Mouse (Mus musculus) hindbrain, embryonic 11.5 days (tissue): Measurements from ENCODE around the gene Psmc5. TPM values are rescaled to one million over a fixed set of nuclear protein-coding genes. Genes with fewer than 3 reads are reported as not detected.
"Not testable (repeated sequence)": the region's sequence is repeated elsewhere in the genome, so short reads cannot be mapped to it uniquely, and the experiment has no call there.

ENCODE experiments used
- ATAC-seq: fragments of 200-750 bp; cut with Nextera tagmentation; 2 replicates; pipeline ENCODE4 v1.8.0; 2017; ENCODE audit warnings: mild to moderate bottlenecking, moderate TSS enrichment, moderate library complexity; ENCODE audit not compliant: low FRiP score
- DNase-seq: peaks from one replicate; pipeline ENCODE4 v3.0.0-alpha.2; 2015; ENCODE audit warnings: low spot score
- H3K27ac ChIP-seq: fragments of 300-500 bp; sonication (generic); 2 replicates; pipeline ENCODE4 v1.5.1; 2014; ENCODE audit warnings: mild to moderate bottlenecking, low read depth, low read length
- H3K27me3 ChIP-seq: fragments of 300-500 bp; sonication (generic); 2 replicates; pipeline ENCODE4 v1.6.1; 2014; ENCODE audit warnings: mild to moderate bottlenecking, low read length, moderate library complexity, mixed read lengths; ENCODE audit not compliant: control insufficient read depth, insufficient read depth
- H3K36me3 ChIP-seq: fragments of 300-500 bp; sonication (generic); 2 replicates; pipeline ENCODE4 v1.6.1; 2014; ENCODE audit warnings: mild to moderate bottlenecking, low read length, moderate library complexity, mixed read lengths; ENCODE audit not compliant: control insufficient read depth, insufficient read depth
- H3K4me1 ChIP-seq: fragments of 300-500 bp; sonication (generic); replicated peaks from 2 replicates; pipeline ENCODE4 v1.6.1; 2014; ENCODE audit warnings: low read length, mixed read lengths; ENCODE audit not compliant: control insufficient read depth, insufficient read depth
- H3K4me2 ChIP-seq: fragments of 300-500 bp; sonication (generic); replicated peaks from 2 replicates; pipeline ENCODE4 v1.6.1; 2014; ENCODE audit warnings: mild to moderate bottlenecking, low read depth, low read length
- H3K4me3 ChIP-seq: fragments of 300-500 bp; sonication (generic); 2 replicates; pipeline ENCODE4 v1.5.1; 2014; ENCODE audit warnings: low read depth, low read length
- H3K9ac ChIP-seq: fragments of 300-500 bp; sonication (generic); 2 replicates; pipeline ENCODE4 v1.6.1; 2014; ENCODE audit warnings: low read depth, low read length
- H3K9me3 ChIP-seq: fragments of 300-500 bp; sonication (generic); 2 replicates; pipeline ENCODE4 v1.6.1; 2016; ENCODE audit warnings: low read length; ENCODE audit not compliant: control insufficient read depth
- whole genome bisulfite sequencing: fragments of 180-500 bp; shearing (Covaris S2); extraction: QIAGEN DNeasy Blood & Tissue Kit; methylation state at CpG from one replicate; pipeline ENCODE4 v1.1.7; 2014; 5-methylcytosine and 5-hydroxymethylcytosine counted together
- polyA plus RNA-seq: library from polyadenylated mRNA; unstranded; fragments of >200 nt; fragmentation: Nextera tagmentation; extraction: Ambion mirVana; gene quantifications from 2 replicates; pipeline ENCODE4 v1.2.1, GENCODE M21; 2014

Gene Psmc5
- polyA plus RNA-seq = 381 and 414 TPM in 2 replicates

DNA sequence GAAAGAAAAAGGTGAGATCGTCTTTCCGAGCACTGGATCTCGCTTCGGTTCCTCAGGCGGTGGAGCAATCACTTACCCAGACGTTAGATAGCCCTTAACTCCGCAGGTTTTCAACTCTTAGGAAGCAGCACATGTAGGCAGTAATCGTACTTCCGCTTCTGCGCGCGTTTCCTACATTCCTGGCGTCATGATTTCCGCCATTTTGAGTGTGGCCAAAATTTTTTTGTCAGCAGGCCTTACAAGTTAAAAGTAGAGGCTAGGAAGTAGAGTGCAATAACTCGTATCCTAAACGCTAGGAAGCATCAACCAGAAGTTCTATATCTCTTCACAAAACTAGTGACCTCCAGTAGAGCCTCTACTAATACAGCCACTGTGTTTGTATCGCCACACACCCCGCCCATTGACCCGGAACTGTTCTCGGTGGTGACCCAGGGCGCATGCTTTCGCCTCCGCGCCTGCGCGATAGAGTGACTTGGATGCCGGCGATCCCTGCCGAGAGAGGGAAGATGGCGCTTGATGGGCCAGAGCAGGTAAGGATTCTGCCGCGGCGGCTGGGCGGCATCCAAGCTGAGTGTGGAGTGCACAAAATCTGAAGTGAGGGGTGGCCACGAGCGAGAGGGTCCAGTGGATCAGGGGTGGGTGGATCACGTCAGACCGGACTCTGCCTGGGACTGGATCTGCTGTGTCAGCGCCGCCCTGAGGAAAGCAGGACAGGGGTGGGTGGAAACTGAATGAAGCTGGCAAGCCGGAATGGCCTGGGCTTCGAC lies at the start of gene Psmc5, which contains the start of gene Ftsj3:
Gene Psmc5 (plus strand): TSS at position 470 of the 767 bp plus-strand sequence.
Gene Ftsj3 (minus strand): TSS at position 395 of the 767 bp plus-strand sequence.
- Histone ChIP-seq H3K9me3 (no peaks in the 10 kb centered on the region), H3K27me3 (no peaks in the 10 kb centered on the region), H3K4me3 (peak within 1 kb of the TSS; percentile 77), H3K9ac (peak within 1 kb of the TSS; percentile 67), H3K27ac (peak within 1 kb of the TSS; percentile 55), H3K4me1 (peaks cover 6% of the 10 kb centered on the region), H3K36me3 (peaks cover 2% of the 10 kb centered on the region; the same call in 1 of the 2 replicates), H3K4me2 (peak within 1 kb of the TSS; percentile 92)
- ATAC-seq = peak; percentile 95
- under 1% methylated on average over 42 of the region's 42 CpGs for WGBS
- peak; percentile 98 for DNase-seq

DNA sequence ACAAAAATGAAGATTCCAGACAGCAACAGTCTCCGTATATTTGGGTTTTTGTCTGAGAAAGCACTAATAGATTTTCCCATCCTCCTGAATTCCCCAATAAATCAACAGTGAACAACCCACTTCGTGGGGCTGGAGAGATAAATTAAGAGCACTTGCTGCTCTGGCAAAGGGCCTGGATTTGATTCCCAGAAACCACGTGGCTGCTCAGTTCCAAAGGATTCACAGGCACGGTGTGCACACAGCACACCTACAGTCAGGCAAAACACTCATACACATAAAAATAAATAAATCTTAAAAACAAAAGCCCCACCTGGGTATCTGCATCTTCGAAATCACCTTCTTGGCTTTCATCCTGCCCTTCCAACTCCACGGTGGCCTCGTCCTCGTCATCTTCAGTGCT lies 43.2 kb upstream of the Psmc5 start:
- no peak overlapping the region for H3K9ac ChIP-seq
- DNase-seq (no peak), ATAC-seq (no peak)
- no peaks in the 10 kb centered on the region for H3K27me3 ChIP-seq
- 0 out of 2 replicates have a peak, but pooled peaks cover 5% of the 10 kb centered on the region for H3K4me1 ChIP-seq
- WGBS = 93% methylated on average over 8 of the region's 8 CpGs
- no peaks in the 10 kb centered on the region for H3K9me3 ChIP-seq
- H3K4me3 ChIP-seq = no peak overlapping the region
- H3K27ac ChIP-seq = no peak overlapping the region
- no peak overlapping the region for H3K4me2 ChIP-seq
- 0 out of 2 replicates have a peak, but pooled peaks cover 5% of the 10 kb centered on the region for H3K36me3 ChIP-seq

DNA sequence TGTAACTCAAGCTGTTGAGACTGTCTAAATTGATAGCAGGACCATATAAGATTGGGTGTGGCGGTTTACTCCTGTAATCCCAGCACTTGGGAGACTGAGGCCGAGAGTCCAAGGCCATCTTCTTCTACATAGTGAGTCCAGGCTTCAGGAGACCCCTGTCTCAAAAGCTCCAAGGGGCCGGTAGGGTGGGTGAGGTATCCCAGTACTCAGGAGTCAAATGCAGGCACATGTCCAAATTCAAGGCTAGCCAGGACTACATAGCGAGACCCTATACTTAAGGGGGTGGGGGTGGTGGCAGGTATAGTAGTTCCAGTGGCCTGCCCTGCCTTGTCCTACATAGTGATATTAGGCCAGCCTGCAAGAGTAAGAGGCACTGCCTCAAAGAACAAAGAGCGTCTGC lies 41.1 kb upstream of the Psmc5 start:
- H3K27ac ChIP-seq = no peak overlapping the region
- no peak for DNase-seq
- H3K9ac ChIP-seq = no peak overlapping the region
- peak overlapping the region; percentile 98; the same call in 1 of the 2 replicates for H3K4me3 ChIP-seq
- ATAC-seq = no peak
- WGBS = 88% methylated on average over 5 of the region's 5 CpGs
- H3K4me1 ChIP-seq = peaks cover 6% of the 10 kb centered on the region; the same call in 1 of the 2 replicates
- peak overlapping the region; percentile 51 for H3K4me2 ChIP-seq
- H3K36me3 ChIP-seq = 0 out of 2 replicates have a peak, but pooled peaks cover 2% of the 10 kb centered on the region
- H3K27me3 ChIP-seq = no peaks in the 10 kb centered on the region
- H3K9me3 ChIP-seq = no peaks in the 10 kb centered on the region

DNA sequence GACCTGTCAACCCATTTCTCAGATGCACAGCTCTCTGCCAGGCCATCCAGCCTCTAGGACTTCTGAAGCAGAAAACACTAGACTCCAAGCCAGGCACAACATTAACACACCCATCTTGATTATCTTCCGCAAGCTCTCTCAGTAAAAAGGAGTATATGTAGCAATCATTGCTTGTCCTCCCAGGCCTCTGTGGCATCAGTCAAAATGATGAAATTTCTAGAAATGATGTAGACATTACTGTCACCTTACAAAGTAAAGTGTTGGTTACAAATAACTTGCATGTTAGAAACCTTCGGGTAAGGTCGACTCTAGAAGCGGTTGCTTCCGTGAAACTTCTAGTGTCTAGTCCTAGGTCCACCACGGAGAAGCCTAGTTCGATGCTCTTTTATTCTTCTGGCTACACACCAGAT lies 40.5 kb upstream of the Psmc5 start:
- no peak for DNase-seq
- H3K4me2 ChIP-seq = peak overlapping the region; percentile 51
- no peak for ATAC-seq
- 33% methylated on average over 7 of the region's 7 CpGs for WGBS
- H3K4me3 ChIP-seq = peak overlapping the region; percentile 98
- no peaks in the 10 kb centered on the region for H3K27me3 ChIP-seq
- peaks cover 6% of the 10 kb centered on the region; the same call in 1 of the 2 replicates for H3K4me1 ChIP-seq
- H3K36me3 ChIP-seq = 0 out of 2 replicates have a peak, but pooled peaks cover 2% of the 10 kb centered on the region
- H3K9ac ChIP-seq = peak overlapping the region; percentile 98
- H3K27ac ChIP-seq = no peak overlapping the region
- H3K9me3 ChIP-seq = no peaks in the 10 kb centered on the region

DNA sequence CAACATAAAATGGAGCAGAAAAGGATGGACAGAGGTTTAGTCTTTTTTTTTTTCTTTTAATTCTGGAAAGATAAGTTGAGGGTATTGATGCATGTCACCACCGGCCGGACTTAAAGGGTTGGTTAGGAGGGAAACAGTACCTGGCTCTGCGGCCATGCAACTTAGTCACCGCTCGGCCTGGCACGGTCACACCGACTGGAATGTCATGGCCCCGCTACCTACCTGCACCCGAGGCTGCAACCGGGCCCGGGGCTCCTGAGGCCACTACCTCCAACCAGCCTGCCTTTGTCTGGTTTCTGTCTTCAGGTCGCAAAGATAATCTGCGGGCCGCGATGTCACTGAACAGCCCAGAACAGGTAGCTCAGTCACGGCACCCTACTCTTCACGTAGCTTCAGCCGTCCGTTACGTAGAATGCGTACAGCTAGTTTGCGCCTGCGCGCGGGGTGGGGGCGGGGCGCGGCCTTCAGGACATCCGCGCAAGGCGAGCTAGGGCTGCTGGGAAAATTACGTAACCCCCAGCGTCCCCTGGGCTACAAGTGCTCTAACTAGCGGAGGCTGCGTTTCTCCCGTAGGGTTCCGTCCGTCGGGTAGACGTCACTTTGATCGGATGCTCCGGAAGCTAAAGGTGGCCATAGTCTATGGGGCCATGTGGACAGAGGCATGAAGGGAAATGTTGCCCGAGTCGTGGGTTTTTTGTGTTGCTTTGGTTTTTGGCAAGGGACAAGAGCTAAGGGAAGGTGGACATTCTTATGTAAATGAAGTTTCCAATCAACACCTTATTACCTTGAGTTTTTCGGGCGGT lies 39.8 kb upstream of the Psmc5 start, which contains the start of gene Ccdc47:
Gene Ccdc47 (minus strand): TSS at position 418 of the 803 bp plus-strand sequence.
- under 1% methylated on average over 46 of the region's 46 CpGs for WGBS
- ATAC-seq (peak; percentile 98), DNase-seq (peak; percentile 96)
- H3K36me3 ChIP-seq = 0 out of 2 replicates have a peak, but pooled peaks cover 2% of the 10 kb centered on the region
- peak within 1 kb of the TSS; percentile 96 for H3K27ac ChIP-seq
- peak within 1 kb of the TSS; percentile 52 for H3K4me2 ChIP-seq
- H3K9ac ChIP-seq = peak within 1 kb of the TSS; percentile 98
- H3K27me3 ChIP-seq = no peaks in the 10 kb centered on the region
- H3K4me3 ChIP-seq = peak within 1 kb of the TSS; percentile 98
- peaks cover 6% of the 10 kb centered on the region; the same call in 1 of the 2 replicates for H3K4me1 ChIP-seq
- no peaks in the 10 kb centered on the region for H3K9me3 ChIP-seq

DNA sequence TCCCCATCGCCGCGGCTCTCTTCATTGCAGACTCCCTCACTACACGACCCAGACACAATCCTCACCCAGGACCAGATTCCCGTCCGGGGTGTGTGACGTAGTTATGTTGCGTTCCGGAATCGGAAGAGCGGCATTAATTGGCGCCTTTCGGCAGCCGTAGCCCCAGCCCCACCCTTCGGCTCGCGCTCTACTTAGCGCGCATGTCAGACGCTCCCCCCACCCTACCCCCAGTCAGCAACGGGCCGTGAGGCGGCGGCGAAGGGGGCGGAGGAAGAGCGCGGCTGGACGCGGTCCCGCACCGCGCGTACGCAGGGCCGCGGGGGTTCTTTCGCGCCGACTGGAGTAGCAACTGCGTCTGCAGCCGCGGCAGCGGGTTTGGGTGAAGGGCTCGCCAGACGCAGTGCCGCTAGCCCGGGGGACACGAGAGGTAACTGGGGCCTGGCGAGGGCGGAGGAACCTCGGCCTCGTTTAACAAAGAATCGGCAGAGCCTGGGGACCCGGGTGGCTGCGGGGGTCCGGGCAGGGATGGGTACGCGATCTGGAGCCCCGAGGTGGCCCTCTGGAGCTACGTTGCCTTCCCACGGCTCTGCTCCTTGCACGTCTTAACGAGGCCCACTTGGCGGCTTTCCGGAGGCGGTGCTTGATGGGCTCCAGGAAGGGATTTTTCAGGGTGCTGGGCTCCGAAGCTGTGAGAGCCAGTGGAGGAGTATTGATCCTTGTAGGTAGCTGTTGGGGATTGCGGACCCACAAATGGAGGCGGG lies 39.0 kb upstream of the Psmc5 start, which contains the start of gene Ddx42:
Gene Ddx42 (plus strand): TSS at position 197 of the 761 bp plus-strand sequence.
- H3K4me1 ChIP-seq = peaks cover 6% of the 10 kb centered on the region; the same call in 1 of the 2 replicates
- DNase-seq (peak; percentile 96), ATAC-seq (peak; percentile 95)
- H3K27ac ChIP-seq = peak within 1 kb of the TSS; percentile 96
- peak within 1 kb of the TSS; percentile 98 for H3K9ac ChIP-seq
- no peaks in the 10 kb centered on the region for H3K36me3 ChIP-seq
- H3K4me3 ChIP-seq = peak within 1 kb of the TSS; percentile 98
- under 1% methylated on average over 67 of the region's 70 CpGs for WGBS
- H3K9me3 ChIP-seq = no peaks in the 10 kb centered on the region
- no peaks in the 10 kb centered on the region for H3K27me3 ChIP-seq
- peak within 1 kb of the TSS; percentile 52 for H3K4me2 ChIP-seq

DNA sequence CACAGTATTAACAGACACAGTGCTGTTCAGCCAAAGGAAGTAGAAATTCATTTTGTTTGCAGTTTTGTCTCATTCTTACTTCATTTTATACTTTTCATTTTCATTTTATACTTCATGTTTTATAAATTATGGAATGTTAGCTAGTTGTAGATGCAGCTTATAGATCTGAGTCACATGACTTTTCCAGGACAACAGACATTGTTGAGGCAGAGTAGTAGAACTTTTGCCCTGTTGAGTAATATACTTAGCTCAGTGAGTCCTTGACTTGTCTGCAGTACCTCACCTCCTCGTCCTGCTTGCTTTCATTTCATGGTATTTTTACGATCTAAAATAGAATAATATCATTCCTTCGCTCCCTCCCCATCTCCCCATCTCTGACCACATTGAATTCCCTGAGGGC lies 35.4 kb upstream of the Psmc5 start:
- Histone ChIP-seq H3K4me3 (no peak overlapping the region), H3K27me3 (no peaks in the 10 kb centered on the region), H3K4me1 (peaks cover 2% of the 10 kb centered on the region; the same call in 1 of the 2 replicates), H3K4me2 (no peak overlapping the region), H3K9ac (no peak overlapping the region), H3K36me3 (no peaks in the 10 kb centered on the region), H3K27ac (no peak overlapping the region), H3K9me3 (no peaks in the 10 kb centered on the region)
- ATAC-seq (no peak), DNase-seq (no peak)
- 95% methylated on average over 3 of the region's 3 CpGs for WGBS

DNA sequence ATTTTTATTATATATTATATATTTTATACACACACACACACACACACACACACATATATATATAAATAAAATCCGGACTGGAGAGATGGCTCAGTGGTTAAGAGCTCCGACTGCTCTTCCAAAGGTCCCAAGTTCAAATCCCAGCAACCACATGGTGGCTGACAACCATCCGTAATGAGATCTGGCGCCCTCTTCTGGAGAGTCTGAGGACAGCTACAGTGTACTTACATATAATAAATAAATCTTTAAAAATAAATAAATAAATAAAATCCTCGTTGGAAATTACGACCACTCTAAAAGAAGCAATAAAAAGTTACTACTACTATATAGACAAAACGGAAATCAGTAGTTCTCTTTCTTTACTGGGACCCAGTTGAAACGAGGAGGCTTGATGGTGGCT lies 22.0 kb upstream of the Psmc5 start:
- not testable (repeated sequence) for H3K9ac ChIP-seq, H3K4me1 ChIP-seq, H3K27me3 ChIP-seq, ATAC-seq, DNase-seq, H3K9me3 ChIP-seq, H3K4me3 ChIP-seq, H3K4me2 ChIP-seq, H3K27ac ChIP-seq
- WGBS = 87% methylated on average over 8 of the region's 8 CpGs
- peaks cover 20% of the 10 kb centered on the region for H3K36me3 ChIP-seq
